In genomic region chr4:135573251-135573808, GRCm38 (mm10) we compare ENCODE assay signal across 7 mouse cellular contexts. TPM values are rescaled to one million over a fixed set of nuclear protein-coding genes. Genes with fewer than 3 reads are reported as not detected.
A peak's percentile ranks its signal among the peaks of the same experiment; 100 is the strongest.
DNase-seq lines count a peak whose midpoint lies in the region; ATAC-seq lines count a peak whose summit lies in the region.

Gene Grhl3, minus strand, starts transcription at chr4:135573630.

- ATAC-seq in forebrain, embryonic 11.5 days (replicated peaks; ENCODE audit: low FRiP score), result no peak
- ATAC-seq in intestine, embryonic 16.5 days, result no peak
- no peak for ATAC-seq in liver, embryonic 12.5 days

- peak within 1 kb of the TSS; percentile 39 for H3K9ac ChIP-seq in forebrain, embryonic 11.5 days (ENCODE audit: low read length)
- H3K9ac ChIP-seq in intestine, embryonic 16.5 days (ENCODE audit: low read depth, low read length), result peak within 1 kb of the TSS; percentile 36; the same call in 1 of the 2 replicates
- H3K9ac ChIP-seq in liver, embryonic 12.5 days, result no peak within 1 kb of the TSS

- H3K4me1 ChIP-seq in forebrain, embryonic 11.5 days (replicated peaks; ENCODE audit: control insufficient read depth, insufficient read depth, low read length), result peaks cover 34% of the 10 kb centered on the region
- H3K4me1 ChIP-seq in intestine, embryonic 16.5 days (ENCODE audit: control insufficient read depth, insufficient read depth, low read length), result peaks cover 22% of the 10 kb centered on the region
- peaks cover 27% of the 10 kb centered on the region for H3K4me1 ChIP-seq in liver, embryonic 12.5 days

- DNase-seq in A20 (ENCODE audit: low read depth, low spot score), result peak; percentile 64
- DNase-seq in CD4-positive helper T cell, adult 2 months (ENCODE audit: low read depth, low spot score), result peak; percentile 34
- peak; percentile 63 for DNase-seq in forebrain, embryonic 11.5 days (ENCODE audit: low spot score)
- DNase-seq in neural tube, embryonic 10.5 days (ENCODE audit: extremely low spot score, low spot score), result peak; percentile 53
- DNase-seq in thymus, postnatal 4 days, result peak; percentile 83

- H3K4me2 ChIP-seq in forebrain, embryonic 11.5 days (ENCODE audit: low read depth, low read length, severe bottlenecking), result peak within 1 kb of the TSS; percentile 71
- peak within 1 kb of the TSS; percentile 51 for H3K4me2 ChIP-seq in intestine, embryonic 16.5 days (ENCODE audit: low read depth, low read length)
- peak within 1 kb of the TSS; percentile 26 for H3K4me2 ChIP-seq in liver, embryonic 12.5 days

- peak within 1 kb of the TSS; percentile 27 for H3K4me3 ChIP-seq in forebrain, embryonic 11.5 days (ENCODE audit: low read depth, low read length)
- peak within 1 kb of the TSS; percentile 31 for H3K4me3 ChIP-seq in intestine, embryonic 16.5 days (ENCODE audit: low read length)
- peak within 1 kb of the TSS; percentile 12; the same call in 1 of the 2 replicates for H3K4me3 ChIP-seq in liver, embryonic 12.5 days

- peaks cover 40% of the 10 kb centered on the region for H3K27me3 ChIP-seq in forebrain, embryonic 11.5 days (ENCODE audit: control insufficient read depth, insufficient read depth, low read length)
- peaks cover 11% of the 10 kb centered on the region; the same call in 1 of the 2 replicates for H3K27me3 ChIP-seq in intestine, embryonic 16.5 days (replicated peaks; ENCODE audit: control insufficient read depth, insufficient read depth, low read length)
- peaks cover 98% of the 10 kb centered on the region for H3K27me3 ChIP-seq in liver, embryonic 12.5 days (replicated peaks)

- H3K9me3 ChIP-seq in forebrain, embryonic 11.5 days (ENCODE audit: control insufficient read depth, low read length), result no peaks in the 10 kb centered on the region
- H3K9me3 ChIP-seq in intestine, embryonic 16.5 days (ENCODE audit: control insufficient read depth, low read length), result no peaks in the 10 kb centered on the region
- H3K9me3 ChIP-seq in liver, embryonic 12.5 days (replicated peaks), result no peaks in the 10 kb centered on the region

- under 1% methylated on average over 31 of the region's 31 CpGs for WGBS in forebrain, embryonic 11.5 days
- under 1% methylated on average over 31 of the region's 31 CpGs for WGBS in intestine, embryonic 16.5 days
- WGBS in liver, embryonic 12.5 days (ENCODE audit: insufficient replicate concordance), result 1% methylated on average over 31 of the region's 31 CpGs

- no peaks in the 10 kb centered on the region for H3K36me3 ChIP-seq in forebrain, embryonic 11.5 days (ENCODE audit: control insufficient read depth, insufficient read depth, low read length)
- no peaks in the 10 kb centered on the region for H3K36me3 ChIP-seq in intestine, embryonic 16.5 days (ENCODE audit: control insufficient read depth, insufficient read depth, low read length)
- no peaks in the 10 kb centered on the region for H3K36me3 ChIP-seq in liver, embryonic 12.5 days

- H3K27ac ChIP-seq in forebrain, embryonic 11.5 days (ENCODE audit: low read depth, low read length), result no peak within 1 kb of the TSS
- no peak within 1 kb of the TSS for H3K27ac ChIP-seq in intestine, embryonic 16.5 days (ENCODE audit: low read length)
- no peak within 1 kb of the TSS for H3K27ac ChIP-seq in liver, embryonic 12.5 days

RNA-seq across cellular contexts. Expression of gene Grhl3, which starts in this region (rescaled TPM):
- polyA plus RNA-seq in forebrain, embryonic 11.5 days (2014; fragmentation: Nextera tagmentation; extraction: Ambion mirVana), result 3.9 and 4.5 TPM in 2 replicates
- 2.5 and 2.9 TPM in 2 replicates for polyA plus RNA-seq in intestine, embryonic 16.5 days (2015; fragmentation: Nextera tagmentation; extraction: Ambion mirVana)
- 1.0 and 1.1 TPM in 2 replicates for polyA plus RNA-seq in liver, embryonic 12.5 days (2016; fragmentation: Nextera tagmentation; extraction: Ambion mirVana)
